Mouse (Mus musculus) left cerebral cortex, adult 11 months (tissue): Measurements from ENCODE around the gene Gbf1.

Source experiments
- DNase-seq: peaks from one replicate; pipeline ENCODE4 v3.0.0; 2022; ENCODE audit warnings: low spot score

Gbf1 gene

DNA sequence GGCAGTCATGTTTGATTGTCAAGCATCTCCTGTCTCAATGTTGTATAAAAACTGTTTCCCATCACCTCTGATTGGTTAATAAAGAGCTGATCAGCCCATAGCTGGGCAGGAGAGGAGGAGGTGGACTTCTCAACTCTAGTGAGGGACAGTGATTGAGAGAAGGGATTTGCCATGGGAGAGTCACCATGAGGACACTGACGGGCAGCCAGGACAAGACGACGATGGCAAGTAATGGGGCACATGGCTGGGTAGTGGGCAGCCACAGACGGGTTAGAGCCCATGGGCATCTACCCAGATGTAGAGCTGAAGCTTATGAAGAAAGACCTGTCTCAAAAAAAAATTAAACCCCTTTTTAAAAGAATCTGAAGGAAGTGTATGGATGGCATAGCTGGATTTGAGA is 150.2 kb downstream of the Gbf1 start:
- no peak for DNase-seq

DNA sequence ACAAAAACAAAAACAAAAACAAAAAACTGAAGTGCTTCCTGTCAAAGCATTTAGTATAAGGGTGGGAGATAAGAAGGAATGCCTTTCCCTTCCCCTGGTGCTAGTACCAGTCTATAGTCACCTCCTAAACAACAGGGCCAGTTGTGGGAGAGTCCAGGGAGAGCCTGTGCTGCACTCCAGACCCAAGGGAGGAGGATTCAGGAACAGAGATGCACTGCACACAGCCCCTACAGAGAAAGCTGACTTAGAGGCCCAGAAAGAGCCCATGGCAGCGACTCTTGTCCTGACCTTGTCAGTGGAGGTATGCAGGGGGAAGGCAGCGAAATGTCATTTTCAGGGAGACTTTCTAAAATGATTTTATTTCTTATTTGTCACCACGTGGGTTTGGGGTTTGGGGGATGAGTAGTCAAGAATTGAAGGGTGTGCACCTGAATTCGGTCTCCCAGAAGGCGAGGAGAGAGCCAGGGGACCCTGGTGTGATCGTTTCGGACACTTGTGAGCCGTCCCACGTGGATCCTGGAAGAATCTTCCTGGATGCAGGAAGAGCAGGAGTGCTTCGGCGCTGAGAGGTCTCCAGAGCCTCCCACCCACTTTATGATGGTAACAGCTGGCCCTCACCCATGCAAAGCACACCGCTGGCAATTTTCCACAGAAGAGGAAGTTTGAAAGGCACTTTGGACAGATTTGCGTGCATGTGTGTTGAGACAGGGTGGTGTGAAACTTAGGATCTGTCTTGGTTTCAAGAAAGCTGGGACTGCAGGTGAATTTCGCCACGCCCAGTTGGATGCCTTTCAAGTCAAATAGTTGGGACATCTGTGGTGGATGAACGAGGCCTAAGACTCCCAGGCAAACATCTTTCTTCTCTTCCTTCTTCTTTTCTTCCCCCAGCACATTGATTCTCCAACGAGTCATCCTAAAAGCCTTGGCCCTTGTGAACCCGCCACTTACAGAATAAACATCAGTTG is 151.2 kb downstream of the Gbf1 start:
- DNase-seq: no peak

DNA sequence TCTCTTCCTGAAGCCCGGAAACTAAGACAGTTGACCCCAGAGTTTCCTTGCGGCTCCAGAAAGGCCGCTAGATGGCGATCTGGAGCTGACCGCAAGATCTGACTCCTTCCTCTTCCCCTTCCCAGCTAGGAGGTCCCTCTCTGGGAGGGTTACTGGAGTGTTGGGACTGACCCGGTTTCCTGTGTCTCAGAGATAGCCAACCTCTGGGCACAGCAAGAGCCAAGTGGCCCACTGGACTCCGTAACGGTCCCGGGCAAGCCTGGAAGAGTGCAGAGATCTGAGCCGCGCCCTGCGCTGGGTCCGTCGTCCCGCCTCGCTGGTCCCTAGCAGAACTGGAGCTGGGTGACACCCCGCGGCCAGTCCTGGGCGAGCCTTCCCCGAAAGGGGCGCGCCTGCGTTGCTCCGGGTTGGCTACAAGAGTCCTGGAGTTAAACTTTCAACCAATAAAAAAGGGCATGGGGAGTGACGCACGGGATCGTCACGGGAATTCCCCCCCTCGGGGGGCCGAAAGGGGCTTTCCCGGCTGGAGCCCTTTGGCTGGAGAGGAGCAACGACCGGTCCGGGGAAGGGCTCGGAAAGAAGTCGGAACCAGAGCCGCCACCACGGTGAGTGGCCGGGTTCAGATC is 152.0 kb downstream of the Gbf1 start, which contains the start of gene Nfkb2:
TSS of gene Nfkb2 (plus strand) at position 105 of the 626 bp plus-strand sequence.
- no peak for DNase-seq

DNA sequence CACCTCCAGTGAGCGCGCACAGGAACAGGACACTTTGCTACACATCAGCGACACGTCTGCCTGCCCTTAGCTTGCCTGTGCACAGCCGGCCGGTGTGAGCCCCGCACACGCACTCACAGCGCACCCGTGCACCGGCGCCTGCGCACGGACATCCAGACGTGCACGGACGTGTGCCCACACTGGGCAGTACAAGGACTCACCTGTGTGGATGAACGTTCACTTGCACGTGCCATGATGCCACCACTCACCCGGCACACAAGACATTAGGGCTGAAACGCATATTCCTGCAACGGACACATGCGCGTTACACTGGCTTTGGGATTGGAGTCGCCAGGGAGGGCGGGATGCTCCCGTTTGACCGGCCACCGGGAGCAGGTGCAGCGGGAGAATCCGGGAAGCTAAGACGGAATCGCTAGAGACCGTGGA is 152.6 kb downstream of the Gbf1 start:
- no peak for DNase-seq

DNA sequence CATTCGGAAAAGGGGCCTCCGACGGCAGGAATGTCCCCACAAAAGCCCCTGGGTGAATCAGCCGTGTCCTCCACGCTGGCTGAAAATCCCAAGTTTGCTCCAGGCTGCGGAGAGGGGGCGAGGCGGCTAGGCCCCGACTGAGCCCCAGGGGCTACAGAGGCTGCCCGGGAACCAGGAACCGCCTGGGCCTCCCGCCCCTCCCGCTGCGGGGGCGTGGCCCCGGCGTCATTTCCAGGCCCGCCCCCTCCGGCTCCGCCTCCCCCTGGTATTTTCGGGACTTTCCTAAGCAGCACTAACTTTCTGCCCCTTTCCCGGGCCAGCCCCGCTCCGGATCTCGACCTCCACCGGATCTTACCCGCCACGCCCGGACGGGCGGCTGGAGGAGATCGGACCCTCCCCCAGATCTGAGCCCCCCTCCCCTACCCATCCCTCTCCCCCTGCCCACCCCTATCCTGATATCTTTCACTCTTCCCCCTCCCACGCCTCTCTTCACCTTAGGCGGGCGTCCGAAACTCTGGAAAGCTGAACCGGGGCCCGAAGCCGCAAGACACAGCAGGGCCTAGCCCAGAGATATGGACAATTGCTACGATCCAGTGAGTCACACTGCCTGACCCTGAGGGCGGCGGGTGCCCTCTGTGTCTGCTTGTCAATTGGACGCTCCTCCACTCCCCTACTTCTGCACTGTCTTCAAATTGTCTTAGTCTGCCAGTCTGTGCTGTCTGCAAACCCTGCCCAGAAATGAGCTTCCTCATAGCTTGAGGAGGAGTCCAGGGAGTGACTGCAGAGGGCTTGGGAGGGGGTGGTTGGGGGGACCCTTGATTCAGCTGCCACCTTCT is 153.3 kb downstream of the Gbf1 start:
- no peak for DNase-seq

DNA sequence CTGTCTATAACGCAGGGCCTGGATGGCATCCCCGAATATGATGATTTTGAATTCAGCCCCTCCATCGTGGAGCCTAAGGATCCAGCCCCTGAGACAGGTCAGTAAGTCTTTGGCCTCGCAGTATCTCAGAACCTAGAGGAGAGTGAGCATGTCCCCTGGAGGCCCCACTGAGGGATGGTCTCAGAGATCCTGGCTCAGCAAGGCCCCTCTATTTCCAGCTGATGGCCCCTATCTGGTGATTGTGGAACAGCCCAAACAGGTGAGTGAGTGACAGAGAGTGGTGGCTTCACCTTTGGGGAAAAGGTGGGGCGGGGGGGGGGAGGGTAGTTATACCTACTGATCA is 153.9 kb downstream of the Gbf1 start:
- no peak for DNase-seq

DNA sequence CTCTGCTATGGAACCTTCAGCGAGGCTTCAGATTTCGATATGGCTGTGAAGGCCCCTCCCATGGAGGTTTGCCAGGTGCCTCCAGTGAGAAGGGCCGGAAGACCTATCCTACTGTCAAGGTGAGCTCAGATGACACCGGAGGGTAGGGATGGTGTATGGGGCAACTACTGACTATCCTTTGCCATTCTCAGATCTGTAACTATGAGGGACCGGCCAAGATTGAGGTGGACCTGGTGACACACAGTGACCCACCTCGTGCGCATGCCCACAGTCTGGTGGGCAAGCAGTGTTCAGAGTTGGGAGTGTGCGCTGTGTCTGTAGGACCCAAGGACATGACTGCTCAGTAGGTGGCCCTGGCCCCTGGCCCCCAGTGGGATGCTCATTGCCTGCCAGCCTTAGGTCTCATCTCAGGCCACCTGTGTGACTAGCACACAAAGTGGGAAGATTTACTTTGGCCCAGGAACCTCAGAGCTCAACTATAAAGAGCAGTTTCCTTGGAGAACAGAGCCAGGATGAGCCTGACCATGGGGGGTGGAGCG is 154.5 kb downstream of the Gbf1 start:
- no peak for DNase-seq

DNA sequence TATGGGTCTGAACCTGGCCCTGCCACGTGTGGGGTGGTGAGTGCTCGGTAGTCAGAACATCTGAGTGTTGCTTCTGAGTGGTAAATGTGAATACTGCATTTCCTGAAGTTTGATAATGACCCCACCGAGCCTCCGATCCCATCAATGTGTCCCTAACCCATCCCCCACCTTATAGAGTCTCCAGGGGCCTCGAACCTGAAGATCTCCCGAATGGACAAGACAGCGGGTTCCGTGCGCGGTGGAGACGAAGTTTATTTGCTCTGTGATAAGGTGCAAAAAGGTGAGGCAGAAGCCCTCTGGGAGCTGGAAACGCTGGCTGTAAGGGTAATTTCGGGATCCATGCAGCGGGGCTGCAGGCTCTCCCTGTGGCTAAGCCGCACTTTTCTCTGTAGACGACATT is 155.5 kb downstream of the Gbf1 start:
- DNase-seq: no peak

DNA sequence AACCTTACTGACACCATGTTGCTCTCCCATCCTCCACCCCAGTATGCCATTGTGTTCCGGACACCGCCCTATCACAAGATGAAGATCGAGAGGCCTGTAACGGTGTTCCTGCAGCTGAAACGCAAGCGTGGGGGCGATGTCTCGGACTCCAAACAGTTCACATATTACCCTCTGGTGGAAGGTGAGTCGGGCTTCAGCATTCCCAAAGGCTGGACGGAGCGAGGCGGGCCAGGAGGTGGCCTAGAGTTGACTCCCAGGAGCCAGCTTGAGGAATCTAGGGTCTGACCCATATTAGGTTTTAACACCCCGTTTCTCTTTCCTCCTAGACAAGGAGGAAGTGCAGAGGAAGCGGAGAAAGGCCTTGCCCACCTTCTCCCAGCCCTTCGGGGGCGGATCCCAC is 156.0 kb downstream of the Gbf1 start:
- no peak for DNase-seq

DNA sequence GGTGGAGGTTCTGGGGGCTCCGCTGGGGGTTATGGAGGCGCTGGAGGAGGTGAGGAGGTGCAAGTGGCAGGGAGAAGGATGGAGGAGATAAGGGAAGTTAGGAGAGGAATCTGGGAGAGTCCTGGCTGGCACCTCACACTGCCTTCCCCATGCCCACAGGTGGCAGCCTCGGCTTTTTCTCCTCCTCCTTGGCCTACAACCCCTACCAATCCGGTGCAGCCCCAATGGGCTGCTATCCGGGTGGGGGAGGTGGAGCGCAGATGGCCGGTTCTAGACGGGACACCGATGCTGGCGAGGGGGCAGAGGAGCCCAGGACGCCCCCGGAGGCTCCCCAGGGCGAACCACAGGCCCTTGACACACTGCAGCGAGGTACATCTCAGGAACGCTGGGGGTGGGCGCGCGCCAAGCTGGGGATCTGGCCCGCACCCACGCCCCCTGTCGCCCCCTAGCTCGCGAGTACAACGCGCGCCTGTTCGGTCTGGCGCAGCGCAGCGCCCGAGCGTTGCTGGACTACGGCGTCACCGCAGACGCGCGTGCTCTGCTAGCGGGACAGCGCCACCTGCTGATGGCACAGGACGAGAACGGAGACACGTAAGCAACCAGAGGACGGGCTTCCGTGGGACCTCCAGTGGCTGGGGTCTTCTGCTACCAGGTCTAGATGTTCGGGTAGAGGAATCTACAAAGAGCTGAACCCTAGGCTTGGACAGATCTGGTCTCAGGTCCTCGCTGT is 156.6 kb downstream of the Gbf1 start:
- DNase-seq: no peak

DNA sequence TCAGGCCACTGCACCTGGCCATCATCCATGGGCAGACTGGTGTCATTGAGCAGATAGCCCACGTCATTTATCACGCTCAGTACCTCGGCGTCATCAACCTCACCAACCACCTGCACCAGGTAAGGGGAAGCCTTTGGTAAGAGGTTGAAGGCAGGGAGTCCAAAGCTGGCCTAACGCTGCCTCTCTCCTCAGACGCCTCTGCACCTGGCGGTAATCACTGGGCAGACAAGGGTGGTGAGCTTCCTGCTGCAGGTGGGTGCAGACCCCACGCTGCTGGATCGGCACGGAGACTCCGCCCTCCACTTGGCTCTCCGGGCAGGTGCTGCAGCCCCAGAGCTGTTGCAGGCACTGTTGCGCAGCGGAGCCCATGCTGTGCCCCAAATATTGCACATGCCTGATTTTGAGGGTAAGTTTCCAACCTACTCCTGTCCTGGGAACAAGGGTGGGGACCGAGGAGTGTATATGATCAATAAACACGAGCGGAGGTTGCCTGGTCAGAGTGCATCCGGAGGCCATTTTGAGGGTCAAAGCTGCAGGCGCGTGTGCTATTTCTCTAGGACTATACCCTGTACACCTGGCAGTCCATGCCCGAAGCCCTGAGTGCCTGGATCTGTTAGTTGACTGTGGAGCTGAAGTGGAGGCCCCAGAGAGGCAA is 157.5 kb downstream of the Gbf1 start:
- no peak for DNase-seq

DNA sequence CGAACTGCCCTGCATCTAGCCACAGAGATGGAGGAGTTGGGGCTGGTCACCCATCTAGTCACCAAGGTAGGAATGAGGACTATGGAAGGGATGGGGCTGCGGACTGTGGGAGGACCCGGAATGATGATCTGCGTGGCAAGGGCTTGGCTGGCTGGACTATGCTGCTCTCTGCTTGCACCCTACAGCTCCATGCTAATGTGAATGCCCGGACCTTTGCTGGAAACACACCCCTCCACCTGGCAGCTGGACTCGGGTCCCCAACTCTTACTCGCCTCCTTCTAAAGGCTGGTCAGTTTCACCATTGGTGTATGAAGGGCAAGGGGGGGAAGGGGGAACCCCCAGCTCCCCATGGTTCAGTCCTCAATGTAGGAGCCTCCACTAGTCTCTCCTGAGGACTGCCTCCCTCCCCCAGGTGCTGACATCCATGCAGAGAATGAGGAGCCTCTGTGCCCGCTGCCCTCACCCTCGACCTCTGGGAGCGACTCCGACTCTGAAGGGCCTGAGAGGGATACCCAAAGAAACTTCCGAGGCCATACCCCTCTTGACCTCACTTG is 158.1 kb downstream of the Gbf1 start:
- no peak for DNase-seq

DNA sequence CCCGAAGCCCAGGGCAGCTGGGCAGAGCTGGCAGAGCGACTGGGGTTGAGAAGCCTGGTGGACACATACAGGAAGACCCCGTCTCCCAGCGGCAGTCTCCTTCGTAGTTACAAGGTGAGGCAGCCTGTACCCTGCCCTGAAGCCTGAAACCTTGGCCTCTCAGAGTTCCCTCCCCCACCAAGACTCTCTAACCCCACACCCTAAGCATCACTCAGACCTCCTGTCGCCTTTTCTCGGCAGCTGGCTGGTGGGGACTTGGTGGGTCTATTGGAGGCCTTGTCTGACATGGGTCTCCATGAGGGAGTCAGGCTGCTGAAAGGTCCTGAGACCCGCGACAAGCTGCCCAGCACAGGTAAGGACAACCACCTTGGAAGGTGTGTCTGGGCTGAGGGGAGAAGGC is 159.0 kb downstream of the Gbf1 start:
- DNase-seq: no peak

DNA sequence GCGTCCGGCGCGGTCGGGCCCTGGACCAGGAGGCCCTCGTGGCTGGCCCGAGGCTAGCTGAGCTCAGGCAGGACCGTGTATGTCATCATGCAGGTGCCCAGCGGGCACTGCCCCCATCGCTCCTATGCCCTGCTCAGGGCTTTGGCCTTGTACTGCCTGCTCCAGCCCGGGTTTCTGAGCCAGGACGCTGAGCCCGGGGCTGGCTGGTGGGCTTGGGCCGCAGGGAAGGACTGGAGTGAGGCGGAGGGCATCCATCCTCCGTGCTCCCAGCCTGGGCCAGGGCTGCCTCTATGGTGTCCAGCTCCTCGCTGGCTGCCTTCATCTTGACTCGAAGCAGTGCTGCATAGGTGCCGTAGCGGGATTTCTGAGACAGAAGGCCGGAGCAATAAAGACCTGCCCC is 160.3 kb downstream of the Gbf1 start:
- no peak for DNase-seq

DNA sequence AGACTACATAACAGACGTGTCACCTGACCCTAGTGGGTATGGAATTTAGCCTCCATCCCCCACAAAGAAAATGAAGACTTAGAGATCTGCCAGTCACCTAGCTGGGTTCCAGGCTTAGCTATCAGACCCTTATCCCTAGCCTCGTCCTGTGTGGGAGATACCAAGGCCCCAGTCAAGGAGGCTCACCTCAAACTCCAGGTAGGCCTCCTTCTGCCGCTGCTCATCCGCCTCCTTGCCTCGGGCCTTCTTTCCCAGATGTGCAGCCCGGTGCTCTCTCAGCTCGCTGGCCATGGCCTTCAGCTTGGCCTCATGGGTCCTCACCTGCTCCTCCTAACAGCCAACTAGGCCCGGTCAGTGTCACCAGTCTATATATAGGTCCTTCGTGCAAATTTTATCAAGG is 160.8 kb downstream of the Gbf1 start:
- no peak for DNase-seq

DNA sequence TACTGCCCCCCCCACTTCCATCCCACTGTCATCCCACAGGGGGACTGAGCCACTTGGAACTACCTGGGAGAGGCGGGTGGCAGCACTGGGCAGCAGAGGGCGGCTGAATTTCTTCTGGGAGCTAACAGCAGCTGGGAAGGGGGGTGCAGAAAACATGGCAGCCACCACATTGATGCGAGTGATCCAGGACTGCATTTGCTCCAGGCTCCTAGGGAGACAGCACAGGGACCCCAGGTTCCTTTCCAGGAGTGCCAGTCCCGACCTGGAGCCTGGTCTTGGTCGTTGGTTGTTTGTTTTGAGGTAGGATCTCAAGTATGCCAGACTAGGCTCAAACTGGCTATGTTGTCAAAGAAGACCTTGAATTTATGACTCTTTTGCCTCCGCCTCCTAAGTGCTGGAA is 161.3 kb downstream of the Gbf1 start:
- no peak for DNase-seq

DNA sequence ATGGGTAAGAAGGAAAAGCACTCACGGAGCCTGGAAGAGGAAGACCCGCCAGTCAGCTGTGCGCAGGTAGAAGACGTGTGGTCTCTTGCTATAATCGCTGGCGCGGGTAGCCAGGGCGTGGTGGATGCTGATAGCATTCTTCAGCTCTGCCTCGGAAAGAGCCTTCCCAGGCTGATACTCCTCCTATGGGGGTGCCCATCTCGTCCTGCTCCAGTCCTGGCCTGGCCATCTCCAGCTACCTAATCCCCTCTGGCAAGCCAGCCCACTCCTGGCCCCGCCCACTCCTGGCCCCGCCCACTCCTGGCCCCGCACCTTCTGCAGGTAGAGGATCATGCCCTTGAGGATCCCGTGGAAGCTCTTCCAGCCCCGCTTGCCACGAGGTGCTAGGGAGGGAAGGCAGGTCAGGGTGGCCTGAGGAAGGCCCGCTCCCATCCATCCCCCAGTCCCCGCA is 161.9 kb downstream of the Gbf1 start:
- no peak for DNase-seq

DNA sequence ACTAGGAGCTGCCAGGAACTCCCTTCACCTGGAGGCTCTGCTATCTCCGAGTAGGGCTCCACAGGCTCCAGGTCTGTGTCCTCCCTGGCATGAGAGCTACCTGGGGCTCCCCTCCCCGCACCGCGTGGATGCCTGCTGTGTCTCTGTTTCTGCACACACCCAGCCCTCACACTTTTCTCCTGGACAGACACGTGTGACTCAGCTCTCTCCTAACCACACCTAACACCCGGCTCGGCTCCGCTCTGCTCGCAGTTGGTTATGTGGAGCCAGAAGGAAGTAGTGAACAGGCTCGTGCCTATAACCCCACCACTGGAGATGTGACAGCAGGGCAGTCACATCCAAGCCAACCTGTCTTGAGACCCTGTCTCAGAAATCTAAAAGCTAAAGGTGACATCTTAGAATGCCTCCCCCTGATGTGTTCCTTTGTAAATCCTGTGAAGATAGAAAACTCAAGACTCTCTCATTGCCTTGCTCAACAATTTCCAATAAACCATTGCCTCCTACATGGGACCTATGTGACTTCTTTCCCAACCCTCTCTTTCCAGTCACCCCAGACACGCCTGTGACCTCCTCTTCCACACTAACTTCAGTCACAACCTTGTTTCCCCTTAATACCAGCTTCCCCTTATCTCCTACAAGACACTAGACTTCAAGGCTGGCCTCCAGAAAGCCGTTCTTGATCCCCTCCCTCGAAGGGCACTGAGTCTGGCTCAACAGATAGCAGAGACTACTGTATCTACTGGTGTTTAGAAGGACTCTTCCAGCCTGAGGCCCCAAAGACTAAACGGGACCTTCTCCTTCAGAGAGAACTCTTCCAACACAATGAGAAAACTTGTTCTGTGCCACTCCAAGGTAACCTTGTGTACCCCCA is 162.8 kb downstream of the Gbf1 start:
- no peak for DNase-seq

DNA sequence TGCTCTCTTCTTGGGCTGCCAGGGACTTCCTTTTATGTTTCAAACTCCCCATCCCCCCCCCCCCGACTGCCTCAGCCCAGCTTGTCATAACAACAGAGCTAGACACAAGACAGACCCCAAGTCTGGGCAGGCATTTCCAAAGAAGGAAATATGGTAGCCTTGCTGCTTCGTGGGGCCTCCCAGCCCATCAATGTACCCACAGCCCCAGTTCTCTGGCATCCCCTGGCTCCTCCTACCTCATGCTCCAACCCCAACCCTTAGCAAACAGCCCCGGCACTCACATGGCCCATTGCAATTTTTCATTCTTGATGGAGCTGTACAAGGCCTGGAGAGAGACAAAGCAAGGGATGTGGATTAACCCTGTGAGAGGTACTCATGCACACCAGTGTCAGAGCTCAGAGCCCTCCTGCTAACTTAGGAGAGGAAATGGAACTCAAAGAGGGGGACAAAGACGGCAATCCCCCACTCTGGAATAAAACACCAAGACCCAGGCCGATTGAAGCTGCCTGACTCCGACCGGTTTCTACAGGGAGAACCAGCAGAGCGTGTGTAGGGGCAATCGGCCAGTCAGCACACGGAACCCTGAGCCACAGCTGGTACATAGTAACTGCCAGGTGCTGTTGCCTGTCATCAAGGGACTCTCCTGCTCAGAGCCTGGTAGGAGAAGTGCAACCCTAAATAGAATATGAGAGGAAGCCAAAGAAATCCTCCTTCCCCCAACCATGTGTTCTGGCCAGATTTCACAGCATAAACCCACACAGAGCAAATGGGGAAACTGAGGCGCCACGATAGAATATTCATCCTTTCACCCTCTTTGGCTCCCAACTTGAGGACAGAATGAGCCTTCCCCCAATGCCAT is 163.7 kb downstream of the Gbf1 start:
- no peak for DNase-seq
